Mouse (Mus musculus) ovary, postnatal 14 days (tissue): ENCODE measurements around the gene Tnrc6c.
A peak's percentile ranks its signal among the peaks of the same experiment; 100 is the strongest.

Experiments
- DNase-seq: peaks from one replicate; pipeline ENCODE4 v3.0.0; 2022; ENCODE audit warnings: low spot score

Tnrc6c gene

DNA sequence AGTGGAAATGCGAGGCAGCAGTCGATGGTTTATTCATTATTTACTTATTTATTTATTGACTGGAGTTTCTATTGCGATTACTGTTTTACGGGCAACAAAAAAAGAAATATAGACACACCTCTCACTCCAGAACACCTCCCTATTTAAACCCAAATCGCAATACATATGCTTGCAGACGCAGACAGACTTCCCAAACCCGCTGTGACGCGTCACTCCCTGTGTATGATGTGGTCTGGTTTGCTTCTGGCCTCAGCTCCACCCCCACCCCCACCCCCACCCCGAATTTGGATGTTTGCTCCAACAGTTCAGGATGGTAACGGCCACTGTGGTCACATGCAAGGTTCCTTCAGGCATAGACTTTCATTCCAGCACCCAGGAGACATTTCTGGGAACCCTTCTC is 15.3 kb upstream of the Tnrc6c start:
- DNase-seq, result no peak

- DNase-seq, result no peak
Measured at GRCm38 (mm10) chr11:117639331-117639970, 14.6 kb upstream of the Tnrc6c start.

- DNase-seq, result no peak
Measured at GRCm38 (mm10) chr11:117642181-117642580, 11.9 kb upstream of the Tnrc6c start.

DNA sequence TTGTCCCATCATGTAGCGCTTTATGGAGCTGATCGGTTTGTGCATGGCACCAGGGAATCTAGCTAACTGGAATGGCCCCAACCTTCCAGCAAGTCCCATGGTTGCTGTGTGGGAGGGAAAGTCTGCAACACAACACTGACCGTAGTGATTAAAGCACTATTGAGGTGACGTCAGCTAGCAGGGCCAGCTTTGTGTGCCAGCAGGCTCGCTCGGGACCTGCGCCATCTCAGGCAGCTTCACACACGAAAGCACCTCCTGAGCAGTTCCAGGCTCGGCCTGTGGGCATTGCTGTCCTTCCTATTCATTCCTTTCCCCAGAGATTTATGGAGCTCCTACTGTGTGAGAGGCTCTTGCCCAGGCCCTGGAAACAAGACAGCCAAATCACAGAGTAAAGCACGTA is 10.8 kb upstream of the Tnrc6c start:
- DNase-seq, result no peak

- DNase-seq, result no peak
Measured at GRCm38 (mm10) chr11:117646786-117647185, 7.3 kb upstream of the Tnrc6c start.

DNA sequence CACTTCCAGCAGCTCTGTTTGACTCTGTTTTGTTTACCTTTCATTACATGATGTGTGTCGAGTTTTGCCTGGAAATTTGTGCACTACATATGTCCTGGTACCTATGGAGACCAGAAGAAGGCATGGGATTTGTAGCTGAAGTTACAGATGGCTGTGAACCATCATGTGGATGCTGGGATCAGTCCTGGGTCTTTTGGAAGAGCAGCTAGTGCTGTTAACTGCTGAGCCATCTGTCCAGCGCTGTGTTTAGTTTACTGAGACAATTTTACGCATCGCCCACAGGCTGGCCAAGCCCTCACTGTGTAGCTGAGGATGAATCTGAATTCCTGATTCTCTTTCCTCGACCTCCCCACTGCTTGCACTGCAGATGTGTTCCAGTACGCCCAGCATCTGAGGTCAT is 6.1 kb upstream of the Tnrc6c start:
- DNase-seq, result no peak

- DNase-seq, result no peak
Measured at GRCm38 (mm10) chr11:117650721-117651644, 3.1 kb upstream of the Tnrc6c start.

DNA sequence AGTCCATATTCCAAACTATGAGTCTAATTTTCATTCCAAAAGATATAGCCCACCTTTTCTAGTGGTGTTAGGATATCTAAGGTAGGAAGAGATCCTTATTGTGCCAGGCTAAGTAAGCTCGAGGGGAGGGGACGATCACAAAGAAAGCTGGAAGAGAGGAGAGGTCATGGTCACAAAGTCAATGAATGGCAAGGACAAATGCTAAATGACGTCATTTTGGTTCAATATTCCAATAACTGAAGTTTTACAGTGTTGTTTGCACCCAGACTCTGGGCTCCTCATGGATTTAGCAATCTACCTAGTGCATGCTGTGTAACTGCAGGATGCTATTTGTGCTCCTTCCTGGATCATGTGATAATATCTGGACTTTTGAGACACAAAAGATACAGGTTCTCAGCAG is 1.2 kb upstream of the Tnrc6c start:
- no peak for DNase-seq

- DNase-seq, result peak; percentile 95
Measured at GRCm38 (mm10) chr11:117654380-117654924, 363 bp downstream of the Tnrc6c start.

DNA sequence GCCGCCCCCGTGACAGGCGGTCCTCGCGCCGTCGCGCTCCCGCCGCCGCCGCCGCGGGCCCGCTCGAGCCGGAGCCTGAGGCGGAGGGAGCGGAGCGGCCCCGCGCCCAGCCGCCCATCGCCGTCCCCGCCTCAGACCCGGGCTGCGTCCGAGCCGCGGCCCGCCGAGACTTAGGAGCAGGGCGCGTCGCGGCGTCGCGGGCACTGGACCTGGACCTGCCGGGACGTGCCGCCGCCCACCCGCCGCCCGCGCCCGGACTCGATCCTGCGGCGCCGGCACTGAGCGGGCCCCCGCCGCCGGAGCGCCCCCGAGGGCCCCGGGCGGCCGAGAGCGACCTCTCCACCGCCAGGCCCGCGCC is 824 bp downstream of the Tnrc6c start:
- no peak for DNase-seq

DNA sequence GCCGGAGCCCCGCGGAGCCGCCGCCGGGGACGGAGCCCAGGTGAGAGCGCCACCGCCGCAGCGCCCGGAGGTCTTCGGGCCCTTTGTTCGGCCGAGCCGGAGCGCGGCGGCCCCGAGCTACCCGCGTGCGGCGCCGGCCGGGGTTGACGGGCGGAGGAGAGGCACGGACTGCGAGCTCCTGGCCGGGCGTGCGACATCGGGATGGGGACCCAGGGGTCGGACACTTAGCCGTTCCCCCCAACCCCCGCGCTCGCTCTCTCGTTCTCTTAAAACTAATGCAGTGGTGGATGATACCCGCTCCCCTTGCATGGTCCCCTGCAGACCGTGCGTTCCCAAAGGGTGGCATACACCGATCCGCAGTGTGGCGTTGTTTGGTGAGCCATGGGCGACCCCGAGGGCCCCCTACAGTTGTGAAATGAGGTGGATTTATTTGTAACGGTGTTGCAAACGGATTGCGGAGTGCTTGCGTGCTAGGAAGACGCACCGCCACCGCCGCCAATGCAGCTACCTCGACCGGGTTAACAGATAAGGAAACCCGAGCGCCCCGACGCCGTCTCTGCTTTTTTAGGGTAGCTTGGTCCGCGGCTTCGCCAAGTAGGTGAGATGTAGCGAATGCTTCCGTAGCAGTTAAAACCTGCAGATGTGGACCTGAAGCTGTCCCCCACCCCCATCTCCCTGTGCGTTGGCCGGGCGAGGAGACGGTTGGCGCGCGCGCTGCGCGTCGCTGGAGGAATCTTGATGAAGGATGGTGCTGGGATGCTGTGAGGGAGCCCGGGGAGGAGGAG is 1.4 kb downstream of the Tnrc6c start:
- peak; percentile 32 for DNase-seq

DNA sequence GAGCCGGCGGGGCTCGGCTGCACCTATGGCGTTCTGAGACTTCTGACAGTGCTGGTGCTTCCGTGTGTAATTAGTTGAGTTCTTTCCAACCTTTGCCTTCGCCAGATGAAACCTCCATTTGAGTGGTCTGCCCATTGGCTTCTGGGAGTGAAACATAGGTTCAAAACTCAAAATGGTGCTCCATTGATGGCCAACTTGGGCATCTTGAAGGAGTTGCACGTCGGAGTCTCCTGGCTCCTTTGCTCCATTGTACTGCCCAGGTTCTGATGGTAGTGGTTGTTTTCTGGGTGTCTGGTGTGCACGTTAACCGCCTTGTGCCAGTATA is 1.9 kb downstream of the Tnrc6c start:
- no peak for DNase-seq

GRCm38 (mm10) chr11:117658974-117659373 is 4.9 kb downstream of the Tnrc6c start:
- DNase-seq, result no peak

DNA sequence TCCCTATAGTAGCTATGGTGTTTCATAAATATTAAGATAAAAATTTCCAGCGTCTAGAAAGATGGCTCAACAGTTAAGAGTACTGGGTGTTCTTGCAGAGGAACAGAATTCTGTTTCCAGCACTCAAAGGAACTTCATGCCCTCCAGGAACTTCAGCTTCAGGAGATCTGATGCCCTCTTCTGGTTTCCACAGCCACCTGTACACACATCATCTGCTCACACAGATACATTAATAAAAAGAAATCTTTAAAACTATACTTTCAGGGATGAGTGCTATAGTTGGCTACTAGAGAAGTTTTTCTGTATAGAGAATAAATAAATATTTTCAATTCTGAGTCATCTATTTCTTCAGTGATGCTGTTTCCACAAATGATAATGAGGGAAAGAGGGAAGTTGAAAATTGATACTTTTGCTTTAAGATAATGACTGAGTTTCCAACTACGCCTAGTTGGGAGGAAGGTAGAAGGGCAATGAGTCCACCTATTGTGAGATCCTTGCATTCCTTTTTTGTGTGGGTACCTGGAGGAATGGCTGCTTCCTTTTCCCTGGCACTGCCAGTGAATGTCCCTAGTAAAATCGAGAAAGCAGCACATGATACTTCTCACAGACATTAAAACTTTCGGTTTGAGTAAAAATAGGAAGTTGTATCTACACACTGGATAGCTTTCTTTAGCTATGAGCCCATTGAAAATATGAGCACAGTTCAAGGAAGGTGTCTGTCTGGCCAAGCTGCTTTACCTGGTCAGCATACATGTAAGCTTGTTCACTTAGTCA is 9.1 kb downstream of the Tnrc6c start:
- DNase-seq, result no peak

DNA sequence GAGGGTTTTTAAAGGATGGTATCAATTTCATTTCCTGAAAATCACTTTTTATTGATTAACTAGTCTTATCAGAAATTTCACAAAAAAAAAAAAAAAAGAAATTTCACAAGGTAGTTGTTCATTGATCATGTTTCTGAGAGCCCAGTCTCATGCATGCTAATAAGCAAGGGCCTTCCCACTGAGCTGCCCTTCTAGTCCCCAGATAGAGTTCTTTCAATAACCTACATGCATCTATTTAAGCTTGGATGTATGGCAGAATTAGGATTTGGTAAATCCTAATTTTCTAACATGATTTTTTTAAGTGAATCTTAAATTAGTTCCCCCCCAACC is 9.7 kb downstream of the Tnrc6c start:
- no peak for DNase-seq

GRCm38 (mm10) chr11:117665189-117665588 is 11.1 kb downstream of the Tnrc6c start:
- DNase-seq, result no peak

GRCm38 (mm10) chr11:117666563-117666962 is 12.5 kb downstream of the Tnrc6c start:
- no peak for DNase-seq

DNA sequence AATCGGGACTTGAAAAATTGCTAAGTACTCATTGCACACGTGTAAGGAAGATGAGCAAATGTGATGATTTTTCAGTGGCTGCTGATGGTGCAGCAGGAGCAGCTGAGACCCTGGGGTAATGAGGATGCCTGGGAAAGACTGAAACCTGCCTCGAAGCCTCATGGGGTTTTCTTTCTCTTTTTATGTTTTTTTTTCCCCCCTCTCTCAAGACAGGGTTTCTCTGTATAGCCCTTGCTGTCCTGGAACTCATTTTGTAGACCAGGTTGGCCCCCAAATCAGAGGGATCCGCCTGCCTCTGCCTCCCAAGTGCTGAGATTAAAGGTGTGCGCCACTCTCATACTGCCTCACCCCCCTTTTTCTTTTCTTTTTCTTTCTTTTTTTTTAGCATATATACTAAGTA is 13.1 kb downstream of the Tnrc6c start:
- DNase-seq, result no peak

- DNase-seq, result no peak
Measured at GRCm38 (mm10) chr11:117667825-117668224, 13.7 kb downstream of the Tnrc6c start.

DNA sequence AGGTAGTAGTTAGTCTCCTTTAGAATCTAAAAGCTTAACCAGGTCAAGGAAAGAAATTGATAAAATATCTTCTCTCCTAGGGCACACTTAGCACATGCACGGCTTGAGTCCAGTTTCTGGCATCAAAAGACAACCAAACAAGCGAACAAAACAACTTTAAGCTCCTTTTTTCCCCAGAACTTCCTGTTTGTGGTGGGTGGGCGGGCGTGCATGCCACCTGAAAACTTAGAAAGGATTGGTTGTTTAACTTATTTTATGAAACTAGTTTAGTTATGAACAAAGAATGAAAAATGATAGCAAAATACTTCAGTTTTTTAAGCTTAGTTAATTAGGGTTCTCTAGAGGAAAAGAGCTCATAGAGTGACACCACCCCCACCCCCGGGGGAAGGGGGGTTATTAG is 17.5 kb downstream of the Tnrc6c start:
- DNase-seq, result no peak

GRCm38 (mm10) chr11:117674531-117674930 is 20.4 kb downstream of the Tnrc6c start:
- DNase-seq, result no peak

DNA sequence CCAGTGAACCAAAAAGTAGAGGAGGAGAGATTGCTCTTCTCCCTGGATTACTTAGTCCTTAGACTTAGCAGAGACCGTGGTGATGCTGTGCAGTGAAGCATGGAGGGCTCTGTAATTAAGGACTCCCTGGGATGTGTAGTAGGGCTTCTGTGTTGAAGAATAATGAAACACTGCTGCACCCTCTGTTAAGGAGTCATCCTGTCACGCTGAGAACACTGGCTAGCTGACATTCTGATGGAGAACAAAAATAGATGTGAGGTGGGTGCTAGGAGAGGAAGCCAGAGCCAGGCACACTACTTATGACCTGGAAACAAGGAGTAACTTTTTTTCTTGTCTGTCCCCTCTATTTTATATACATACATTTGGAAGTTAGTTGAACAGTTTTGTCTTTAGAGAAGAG is 22.6 kb downstream of the Tnrc6c start:
- DNase-seq, result no peak
